Mouse (Mus musculus) T-helper 17 cell (primary cell): ENCODE results near the gene Igf2bp2.

Source experiments
- in situ Hi-C, 2 experiments: fragments of 300-600 bp; cut with MboI, MseI; formaldehyde crosslinking; loops; 1 replicate in 1 of 2; 2 replicates in 1 of 2; pipeline ENCODE4 v1.15.1; 2025; ENCODE audit warnings: high pct_unique_total_duplicates in 2 of 2

Igf2bp2 gene

GRCm38 (mm10) chr16:22149659-22150345 is 13.3 kb downstream of the Igf2bp2 start:
- in situ Hi-C loops = loop anchor here in 1 of 2 experiments (5.0 to 10.0 kb wide), 2 partner anchors 45 to 62 kb away; no protein-coding TSS in a partner anchor

GRCm38 (mm10) chr16:22149076-22149475 is 14.0 kb downstream of the Igf2bp2 start:
- in situ Hi-C loops = loop anchor here in 1 of 2 experiments (5.0 to 10.0 kb wide), 2 partner anchors 46 to 63 kb away; no protein-coding TSS in a partner anchor

DNA sequence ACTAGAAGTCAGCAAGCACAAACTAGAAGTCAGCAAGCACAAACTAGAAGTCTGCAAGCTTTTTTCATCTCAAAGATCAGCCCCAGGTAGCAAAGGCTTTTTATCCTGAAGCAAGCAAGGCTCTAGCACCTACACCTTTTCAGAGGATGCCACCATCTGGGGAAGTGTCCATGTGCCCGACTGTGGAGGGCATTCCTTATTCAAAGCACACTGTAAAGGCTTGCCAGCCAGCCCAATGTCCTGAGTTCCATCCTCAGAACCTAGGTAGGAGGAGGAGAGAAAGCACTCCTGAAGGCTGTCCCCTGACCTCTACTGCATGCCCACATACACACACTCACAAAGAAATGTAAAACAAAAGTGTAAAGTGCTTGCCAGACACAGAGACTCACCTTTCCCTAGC is 16.0 kb downstream of the Igf2bp2 start:
- in situ Hi-C loops = loop anchor here in 1 of 2 experiments (5.0 to 10.0 kb wide), 2 partner anchors 48 to 65 kb away; no protein-coding TSS in a partner anchor

GRCm38 (mm10) chr16:22146071-22146470 is 17.0 kb downstream of the Igf2bp2 start:
- in situ Hi-C loops = loop anchor here in 1 of 2 experiments (5.0 to 10.0 kb wide), 2 partner anchors 49 to 66 kb away; no protein-coding TSS in a partner anchor

DNA sequence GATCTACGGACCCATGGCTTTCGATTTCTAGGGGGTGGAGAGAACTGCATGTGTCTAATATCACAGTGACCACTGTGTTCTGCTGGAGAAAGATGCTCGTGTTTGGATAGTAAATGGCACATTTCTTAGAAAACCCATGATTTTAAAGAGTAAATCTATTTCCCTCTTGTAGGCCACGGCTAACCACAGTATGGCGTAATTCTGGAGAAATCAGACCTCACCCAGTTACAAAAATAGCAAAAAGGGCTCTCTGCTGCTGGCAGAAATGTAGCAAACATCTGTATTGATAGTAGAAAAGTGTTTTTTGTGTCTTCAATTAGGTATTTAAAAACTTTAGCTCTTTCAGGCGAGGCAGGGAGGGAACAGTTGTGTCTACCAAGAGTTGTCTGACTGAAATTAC is 18.6 kb downstream of the Igf2bp2 start:
- in situ Hi-C loops = loop anchor here in 1 of 2 experiments (10.0 kb wide), 1 partner anchor 50 kb away; no protein-coding TSS in a partner anchor

- in situ Hi-C loops = loop anchor here in 1 of 2 experiments (10.0 kb wide), 1 partner anchor 54 kb away; no protein-coding TSS in a partner anchor
Measured at GRCm38 (mm10) chr16:22140861-22141260, 22.2 kb downstream of the Igf2bp2 start.

- in situ Hi-C loops = loop anchor here in 1 of 2 experiments (10.0 kb wide), 1 partner anchor 55 kb away; no protein-coding TSS in a partner anchor
Measured at GRCm38 (mm10) chr16:22139821-22140220, 23.3 kb downstream of the Igf2bp2 start.

- in situ Hi-C loops = no loop called here
Measured at GRCm38 (mm10) chr16:22136198-22136597, 26.9 kb downstream of the Igf2bp2 start.

- in situ Hi-C loops = no loop called here
Measured at GRCm38 (mm10) chr16:22131321-22131720, 31.8 kb downstream of the Igf2bp2 start.

DNA sequence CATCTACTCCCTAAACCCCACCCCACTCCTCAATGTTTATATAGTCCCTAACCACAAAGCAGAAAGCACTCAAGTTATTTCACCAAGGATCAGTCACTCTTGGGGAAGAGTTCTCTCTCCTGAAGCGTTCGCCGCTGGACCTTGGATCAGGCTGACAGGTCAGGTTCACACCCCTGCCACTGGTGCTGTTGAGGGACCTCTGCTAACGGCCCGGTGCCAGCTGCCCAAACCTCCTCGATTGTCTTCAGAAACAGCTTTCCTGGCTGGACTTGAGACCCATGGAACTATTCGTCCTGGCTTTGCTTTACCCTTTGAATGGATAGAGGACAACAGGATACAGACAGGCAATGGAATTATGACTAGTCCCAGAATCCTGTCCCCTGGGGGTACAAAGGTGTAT is 33.6 kb downstream of the Igf2bp2 start:
- in situ Hi-C loops = loop anchor here (5.0 to 10.0 kb wide), 2 partner anchors 72 to 285 kb away; no protein-coding TSS in a partner anchor

DNA sequence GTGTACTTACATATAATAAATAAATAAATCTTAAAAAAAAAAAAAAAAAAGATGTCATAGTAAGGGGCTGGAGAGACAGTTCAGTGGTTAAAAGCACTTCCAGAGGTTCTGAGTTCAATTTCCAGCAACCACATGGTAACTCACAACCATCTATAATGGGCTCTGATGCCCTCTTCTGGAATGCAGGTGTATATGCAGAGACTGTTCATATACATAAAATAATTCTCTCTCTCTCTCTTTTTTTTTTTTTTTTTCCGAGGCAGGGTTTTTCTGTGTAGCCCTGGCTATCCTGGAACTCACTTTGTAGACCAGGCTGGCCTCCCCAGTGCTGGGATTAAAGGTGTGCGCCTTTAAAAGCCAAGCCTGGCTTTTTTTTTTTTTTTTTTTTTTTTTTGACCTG is 34.5 kb downstream of the Igf2bp2 start:
- in situ Hi-C loops = loop anchor here (5.0 to 10.0 kb wide), 2 partner anchors 71 to 284 kb away; no protein-coding TSS in a partner anchor

- in situ Hi-C loops = loop anchor here (5.0 to 10.0 kb wide), 2 partner anchors 71 to 283 kb away; no protein-coding TSS in a partner anchor
Measured at GRCm38 (mm10) chr16:22127806-22128205, 35.3 kb downstream of the Igf2bp2 start.

DNA sequence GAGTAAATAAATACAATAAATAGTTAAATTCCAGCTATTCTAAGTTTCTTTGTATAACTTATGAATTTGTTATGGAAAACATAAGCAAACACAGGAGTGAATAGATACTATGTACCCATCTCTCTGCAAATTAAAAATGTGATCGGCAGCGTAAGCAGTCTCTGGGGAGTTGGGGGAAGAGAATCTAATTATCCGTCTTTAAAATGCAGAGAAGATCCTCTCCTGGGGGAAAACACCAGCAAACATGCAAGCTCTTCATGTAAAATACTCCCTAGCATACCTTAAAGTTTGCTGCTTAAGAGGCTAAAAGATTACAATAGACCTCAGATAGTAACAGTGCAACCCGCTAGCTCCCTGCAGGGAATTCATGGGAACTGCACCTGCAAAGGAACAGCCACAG is 36.2 kb downstream of the Igf2bp2 start:
- in situ Hi-C loops = loop anchor here (5.0 to 10.0 kb wide), 2 partner anchors 70 to 282 kb away; no protein-coding TSS in a partner anchor

GRCm38 (mm10) chr16:22124325-22124918 is 38.7 kb downstream of the Igf2bp2 start:
- in situ Hi-C loops = loop anchor here in 1 of 2 experiments (10.0 kb wide), 1 partner anchor 280 kb away; no protein-coding TSS in a partner anchor

GRCm38 (mm10) chr16:22123658-22124057 is 39.4 kb downstream of the Igf2bp2 start:
- in situ Hi-C loops = loop anchor here in 1 of 2 experiments (10.0 kb wide), 1 partner anchor 279 kb away; no protein-coding TSS in a partner anchor

DNA sequence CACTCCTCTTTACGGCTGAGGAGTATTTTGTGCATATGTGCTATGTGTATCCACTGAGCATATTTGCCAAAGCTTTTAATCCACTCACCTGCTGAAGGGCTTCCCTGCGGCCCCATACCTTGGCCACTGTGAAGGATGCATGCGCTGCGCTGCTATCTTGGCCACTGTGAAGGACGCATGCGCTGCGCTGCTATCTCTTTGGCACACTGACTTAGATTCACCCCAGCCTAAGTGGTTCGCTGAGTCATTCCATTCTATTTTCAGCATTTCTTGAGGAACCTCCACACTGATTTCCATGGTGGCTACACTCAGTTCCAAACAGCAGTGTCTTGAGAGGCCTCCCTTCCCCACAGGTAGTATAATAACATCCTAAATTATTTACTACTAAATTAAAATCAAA is 42.0 kb downstream of the Igf2bp2 start:
- in situ Hi-C loops = loop anchor here in 1 of 2 experiments (10.0 kb wide), 1 partner anchor 276 kb away; no protein-coding TSS in a partner anchor

GRCm38 (mm10) chr16:22119524-22119923 is 43.6 kb downstream of the Igf2bp2 start:
- in situ Hi-C loops = loop anchor here in 1 of 2 experiments (10.0 kb wide), 1 partner anchor 115 kb away; no protein-coding TSS in a partner anchor

GRCm38 (mm10) chr16:22118716-22119501 is 44.2 kb downstream of the Igf2bp2 start:
- in situ Hi-C loops = loop anchor here in 1 of 2 experiments (10.0 kb wide), 1 partner anchor 116 kb away; no protein-coding TSS in a partner anchor

GRCm38 (mm10) chr16:22118151-22118550 is 44.9 kb downstream of the Igf2bp2 start:
- in situ Hi-C loops = loop anchor here in 1 of 2 experiments (10.0 kb wide), 1 partner anchor 117 kb away; no protein-coding TSS in a partner anchor

GRCm38 (mm10) chr16:22116748-22117147 is 46.4 kb downstream of the Igf2bp2 start:
- in situ Hi-C loops = loop anchor here in 1 of 2 experiments (10.0 kb wide), 1 partner anchor 118 kb away; no protein-coding TSS in a partner anchor
